Comparison of ENCODE assay signal across 8 mouse cellular contexts in genomic region chr17:43241134-43241533, GRCm38 (mm10). TPM values are rescaled to one million over a fixed set of nuclear protein-coding genes. Genes with fewer than 3 reads are reported as not detected.
DNase-seq lines count a peak whose midpoint lies in the region; ATAC-seq lines count a peak whose summit lies in the region.

No protein-coding gene starts in this region.

- no peak overlapping the region for H3K4me3 ChIP-seq in neural tube, embryonic 11.5 days (ENCODE audit: low read depth, low read length)
- H3K4me3 ChIP-seq in hindbrain, embryonic 14.5 days (replicated peaks; ENCODE audit: low read length) = no peak overlapping the region
- H3K4me3 ChIP-seq in neural tube, embryonic 15.5 days (replicated peaks) = no peak overlapping the region

- DNase-seq in neural tube, embryonic 11.5 days (ENCODE audit: low spot score) = peak; percentile 17
- DNase-seq in neural tube, embryonic 10.5 days (ENCODE audit: extremely low spot score, low spot score) = no peak
- DNase-seq in frontal cortex, postnatal 14 days (ENCODE audit: low spot score in 2 of 2) = peak; percentile 14 to 25
- DNase-seq in hindbrain, embryonic 14.5 days (ENCODE audit: low spot score) = peak; percentile 76
- peak; percentile 16 to 42 for DNase-seq in left cerebral cortex, postnatal 25 days (ENCODE audit: low spot score in 2 of 2)
- DNase-seq in thymus, postnatal 25 days = no peak

- H3K9me3 ChIP-seq in neural tube, embryonic 11.5 days (ENCODE audit: control insufficient read depth, low read length) = no peaks in the 10 kb centered on the region
- H3K9me3 ChIP-seq in hindbrain, embryonic 14.5 days (ENCODE audit: control insufficient read depth, low read length) = no peaks in the 10 kb centered on the region
- H3K9me3 ChIP-seq in neural tube, embryonic 15.5 days (replicated peaks) = no peaks in the 10 kb centered on the region

- 66% methylated on average over 10 of the region's 10 CpGs for WGBS in neural tube, embryonic 11.5 days
- 36% methylated on average over 10 of the region's 10 CpGs for whole genome bisulfite sequencing in hindbrain, embryonic 14.5 days
- 26% methylated on average over 10 of the region's 10 CpGs for WGBS in neural tube, embryonic 15.5 days

- no peak overlapping the region for H3K9ac ChIP-seq in neural tube, embryonic 11.5 days (ENCODE audit: low read length)
- no peak overlapping the region for H3K9ac ChIP-seq in hindbrain, embryonic 14.5 days
- H3K9ac ChIP-seq in neural tube, embryonic 15.5 days (replicated peaks) = no peak overlapping the region

- H3K4me2 ChIP-seq in neural tube, embryonic 11.5 days (ENCODE audit: low read depth) = no peak overlapping the region
- no peak overlapping the region for H3K4me2 ChIP-seq in hindbrain, embryonic 14.5 days (replicated peaks)
- no peak overlapping the region for H3K4me2 ChIP-seq in neural tube, embryonic 15.5 days

- H3K36me3 ChIP-seq in neural tube, embryonic 11.5 days (ENCODE audit: control insufficient read depth, insufficient read depth, low read length) = no peaks in the 10 kb centered on the region
- no peaks in the 10 kb centered on the region for H3K36me3 ChIP-seq in hindbrain, embryonic 14.5 days (replicated peaks; ENCODE audit: control insufficient read depth, insufficient read depth)
- H3K36me3 ChIP-seq in neural tube, embryonic 15.5 days = no peaks in the 10 kb centered on the region

- H3K27me3 ChIP-seq in neural tube, embryonic 11.5 days (ENCODE audit: control insufficient read depth, insufficient read depth, low read length) = no peaks in the 10 kb centered on the region
- H3K27me3 ChIP-seq in hindbrain, embryonic 14.5 days (ENCODE audit: control insufficient read depth, insufficient read depth, low read length) = no peaks in the 10 kb centered on the region
- H3K27me3 ChIP-seq in neural tube, embryonic 15.5 days (replicated peaks) = no peaks in the 10 kb centered on the region

- intact Hi-C loops in left cerebral cortex, postnatal 25 days (cut with DNase I) = no loop called here

- no peak for ATAC-seq in neural tube, embryonic 11.5 days (ENCODE audit: insufficient read depth, low FRiP score, low TSS enrichment)
- peak; percentile 86 for ATAC-seq in hindbrain, embryonic 14.5 days (ENCODE audit: low FRiP score)
- peak; percentile 82 for ATAC-seq in neural tube, embryonic 15.5 days (ENCODE audit: low FRiP score)
- ATAC-seq in megakaryocyte-erythroid progenitor cell, adult 5-6 weeks (replicated peaks; ENCODE audit: low FRiP score, low TSS enrichment, poor library complexity, severe bottlenecking) = no peak

- H3K27ac ChIP-seq in neural tube, embryonic 11.5 days (ENCODE audit: low read depth, low read length) = no peak overlapping the region
- no peak overlapping the region for H3K27ac ChIP-seq in hindbrain, embryonic 14.5 days
- 0 out of 2 replicates have a peak overlapping the region, but pooled peaks have one; percentile 6 for H3K27ac ChIP-seq in neural tube, embryonic 15.5 days (replicated peaks)

- H3K4me1 ChIP-seq in neural tube, embryonic 11.5 days (ENCODE audit: control insufficient read depth, insufficient read depth, low read length) = no peaks in the 10 kb centered on the region
- H3K4me1 ChIP-seq in hindbrain, embryonic 14.5 days (replicated peaks; ENCODE audit: control insufficient read depth, insufficient read depth, low read length) = peaks cover 11% of the 10 kb centered on the region
- H3K4me1 ChIP-seq in neural tube, embryonic 15.5 days = peaks cover 14% of the 10 kb centered on the region

RNA-seq across cellular contexts. Expression of gene Adgrf1, which starts 29.0 kb away (rescaled TPM):
- polyA plus RNA-seq in neural tube, embryonic 11.5 days (2014; fragmentation: Nextera tagmentation; extraction: Ambion mirVana) = not detected in 2 replicates
- not detected in 2 replicates for polyA plus RNA-seq in hindbrain, embryonic 14.5 days (2014; fragmentation: Nextera tagmentation; extraction: Ambion mirVana)
- total RNA-seq in left cerebral cortex, postnatal 25 days (2021) = not detected
- not detected in 2 replicates for polyA plus RNA-seq in neural tube, embryonic 15.5 days (2015; fragmentation: Nextera tagmentation; extraction: Ambion mirVana)
- 0.31 TPM in 1 of 2 replicates, not detected in the other for total RNA-seq in megakaryocyte-erythroid progenitor cell, adult 5-6 weeks (2014; fragmentation: Nextera tagmentation)
- total RNA-seq in megakaryocyte-erythroid progenitor cell, adult 5-6 weeks (2017) = not detected in 2 replicates

Comparison
In these comparisons a context has a peak if more than half of its experiments do, and no peak if none do; other contexts are left out.
1. ATAC-seq: peak in hindbrain, embryonic 14.5 days (single experiment) and neural tube, embryonic 15.5 days (single experiment); none in neural tube, embryonic 11.5 days (single experiment) and megakaryocyte-erythroid progenitor cell, adult 5-6 weeks (single experiment).
2. DNase-seq: peak in neural tube, embryonic 11.5 days (single experiment), frontal cortex, postnatal 14 days (2 of 2), hindbrain, embryonic 14.5 days (single experiment) and left cerebral cortex, postnatal 25 days (2 of 2); none in neural tube, embryonic 10.5 days (single experiment) and thymus, postnatal 25 days (single experiment).